Mouse (Mus musculus) macrophage (primary cell): Measurements from ENCODE around the gene Btbd11. TPM values are rescaled to one million over a fixed set of nuclear protein-coding genes. Genes with fewer than 3 reads are reported as not detected.

Source experiments
- H3K27ac ChIP-seq: fragments of 350-480 bp; formaldehyde crosslinking; 2 replicates; pipeline ENCODE4 v1.9.0; 2021
- H3K36me3 ChIP-seq: fragments of 350-480 bp; formaldehyde crosslinking; 2 replicates; pipeline ENCODE4 v1.9.0; 2021; ENCODE audit errors: inconsistent target
- H3K4me3 ChIP-seq: fragments of 350-480 bp; formaldehyde crosslinking; 2 replicates; pipeline ENCODE4 v1.9.0; 2021; ENCODE audit errors: inconsistent target
- H3K79me2 ChIP-seq: fragments of 350-480 bp; formaldehyde crosslinking; 2 replicates; pipeline ENCODE4 v1.9.0; 2021; ENCODE audit errors: inconsistent target
- whole genome bisulfite sequencing: methylation state at CpG from one replicate; pipeline ENCODE4 v1.1.7; 2026; ENCODE audit warnings: inconsistent platforms; ENCODE audit not compliant: missing documents; 5-methylcytosine and 5-hydroxymethylcytosine counted together
- polyA plus RNA-seq: library from polyadenylated mRNA; stranded (reverse); fragments of 250-400 nt; gene quantifications from 3 replicates; pipeline ENCODE4 v1.2.4, GENCODE M21; 2018; ENCODE audit warnings: inconsistent platforms

Btbd11 gene
- polyA plus RNA-seq, 1 experiment from 2014 or later: 0.10 TPM

GRCm38 (mm10) chr10:85388071-85388750 is 1.6 kb downstream of the Btbd11 start:
- H3K36me3 ChIP-seq: no peaks in the 10 kb centered on the region
- no peaks in the 10 kb centered on the region for H3K79me2 ChIP-seq
- H3K4me3 ChIP-seq: no peak overlapping the region
- H3K27ac ChIP-seq: no peak overlapping the region
- 2% methylated on average over 50 of the region's 50 CpGs for WGBS

- H3K79me2 ChIP-seq: no peaks in the 10 kb centered on the region
- H3K4me3 ChIP-seq: no peak overlapping the region
- 8% methylated on average over 9 of the region's 9 CpGs for WGBS
- H3K36me3 ChIP-seq: no peaks in the 10 kb centered on the region
- H3K27ac ChIP-seq: no peak overlapping the region
Observed at GRCm38 (mm10) chr10:85388751-85389115, 2.1 kb downstream of the Btbd11 start.

GRCm38 (mm10) chr10:85389286-85390139 is 2.9 kb downstream of the Btbd11 start:
- 77% methylated on average over 22 of the region's 23 CpGs for WGBS
- no peak overlapping the region for H3K27ac ChIP-seq

GRCm38 (mm10) chr10:85393016-85393415 is 6.4 kb downstream of the Btbd11 start:
- H3K36me3 ChIP-seq: no peaks in the 10 kb centered on the region
- 85% methylated on average over 5 of the region's 6 CpGs for WGBS
- no peaks in the 10 kb centered on the region for H3K79me2 ChIP-seq
- H3K4me3 ChIP-seq: no peak overlapping the region
- no peak overlapping the region for H3K27ac ChIP-seq

More at GRCm38 (mm10) chr10:85389286-85390139, 2.9 kb downstream of the Btbd11 start:
- no peak overlapping the region for H3K4me3 ChIP-seq
- no peaks in the 10 kb centered on the region for H3K79me2 ChIP-seq
- no peaks in the 10 kb centered on the region for H3K36me3 ChIP-seq

- Histone ChIP-seq H3K4me3 (no peak overlapping the region), H3K36me3 (no peaks in the 10 kb centered on the region), H3K79me2 (no peaks in the 10 kb centered on the region), H3K27ac (no peak overlapping the region)
- WGBS: 89% methylated on average over 4 of the region's 4 CpGs
Observed at GRCm38 (mm10) chr10:85394558-85394957, 7.9 kb downstream of the Btbd11 start.

- Histone ChIP-seq H3K79me2 (no peaks in the 10 kb centered on the region), H3K4me3 (no peak overlapping the region), H3K36me3 (no peaks in the 10 kb centered on the region), H3K27ac (no peak overlapping the region)
- WGBS: 68% methylated on average over 3 of the region's 3 CpGs
Observed at GRCm38 (mm10) chr10:85411120-85411519, 24.5 kb downstream of the Btbd11 start.

- no peak overlapping the region for H3K4me3 ChIP-seq
- WGBS: 64% methylated on average over 15 of the region's 15 CpGs
Observed at GRCm38 (mm10) chr10:85420851-85421628, 34.4 kb downstream of the Btbd11 start.

GRCm38 (mm10) chr10:85421629-85422012 is 35.0 kb downstream of the Btbd11 start:
- H3K79me2 ChIP-seq: no peaks in the 10 kb centered on the region
- H3K4me3 ChIP-seq: no peak overlapping the region
- 88% methylated on average over 4 of the region's 4 CpGs for WGBS
- H3K36me3 ChIP-seq: no peaks in the 10 kb centered on the region
- no peak overlapping the region for H3K27ac ChIP-seq

More at GRCm38 (mm10) chr10:85420851-85421628, 34.4 kb downstream of the Btbd11 start:
- Histone ChIP-seq H3K27ac (no peak overlapping the region), H3K79me2 (no peaks in the 10 kb centered on the region), H3K36me3 (no peaks in the 10 kb centered on the region)

GRCm38 (mm10) chr10:85425756-85426155 is 39.1 kb downstream of the Btbd11 start:
- Histone ChIP-seq H3K4me3 (no peak overlapping the region), H3K36me3 (no peaks in the 10 kb centered on the region), H3K79me2 (no peaks in the 10 kb centered on the region), H3K27ac (no peak overlapping the region)
- 82% methylated on average over 2 of the region's 2 CpGs for WGBS

- Histone ChIP-seq H3K27ac (no peak overlapping the region), H3K36me3 (no peaks in the 10 kb centered on the region), H3K79me2 (no peaks in the 10 kb centered on the region), H3K4me3 (no peak overlapping the region)
- 83% methylated on average over 3 of the region's 3 CpGs for WGBS
Observed at GRCm38 (mm10) chr10:85437217-85437616, 50.6 kb downstream of the Btbd11 start.

- H3K79me2 ChIP-seq: no peaks in the 10 kb centered on the region
- H3K27ac ChIP-seq: no peak overlapping the region
- H3K4me3 ChIP-seq: no peak overlapping the region
- WGBS: 97% methylated on average over 3 of the region's 3 CpGs
- H3K36me3 ChIP-seq: no peaks in the 10 kb centered on the region
Observed at GRCm38 (mm10) chr10:85443371-85443770, 56.8 kb downstream of the Btbd11 start.

GRCm38 (mm10) chr10:85445891-85446290 is 59.3 kb downstream of the Btbd11 start:
- no peak overlapping the region for H3K4me3 ChIP-seq
- WGBS: 97% methylated on average over 3 of the region's 3 CpGs
- H3K79me2 ChIP-seq: no peaks in the 10 kb centered on the region
- H3K27ac ChIP-seq: no peak overlapping the region
- H3K36me3 ChIP-seq: no peaks in the 10 kb centered on the region

GRCm38 (mm10) chr10:85446700-85447099 is 60.1 kb downstream of the Btbd11 start:
- Histone ChIP-seq H3K4me3 (no peak overlapping the region), H3K27ac (no peak overlapping the region), H3K79me2 (no peaks in the 10 kb centered on the region), H3K36me3 (no peaks in the 10 kb centered on the region)
- 87% methylated on average over 1 of the region's 1 CpGs for WGBS

GRCm38 (mm10) chr10:85447869-85448268 is 61.3 kb downstream of the Btbd11 start:
- Histone ChIP-seq H3K4me3 (no peak overlapping the region), H3K27ac (no peak overlapping the region), H3K79me2 (no peaks in the 10 kb centered on the region), H3K36me3 (no peaks in the 10 kb centered on the region)
- WGBS: 100% methylated on average over 2 of the region's 2 CpGs
